In the genomic region with DNA sequence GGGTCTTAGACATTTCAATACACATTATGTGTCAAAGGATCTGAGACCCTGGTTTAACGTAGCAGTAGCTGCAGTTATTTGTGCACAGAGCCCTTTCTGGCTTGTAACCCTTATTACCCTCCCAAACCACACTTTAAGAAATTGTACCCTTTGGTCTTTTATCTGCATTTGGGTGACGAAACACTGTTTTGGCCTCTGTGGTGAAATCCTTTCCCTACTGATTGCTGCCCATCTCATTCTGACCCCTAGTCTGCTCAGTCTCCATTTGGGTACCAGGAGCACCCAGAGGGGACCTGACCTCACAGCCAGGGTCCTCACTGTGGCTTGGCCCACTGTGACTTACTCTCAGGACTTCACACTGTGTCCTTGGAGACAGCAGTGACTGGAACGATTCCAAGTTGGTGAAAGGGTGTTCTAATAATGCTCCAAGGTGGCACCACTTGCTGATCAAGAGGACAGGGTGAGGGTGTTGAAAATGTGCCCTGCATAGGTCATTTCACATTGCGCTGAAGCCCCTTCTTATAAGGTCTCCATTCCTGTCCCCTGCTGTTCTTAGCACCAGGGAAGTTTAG, we compare ENCODE assay signal across 12 mouse cellular contexts.
DNase-seq lines count a peak whose midpoint lies in the region; ATAC-seq and TF ChIP-seq lines count a peak whose summit lies in the region.
"Had no signal": no experiment of that assay in that cellular context is flagged by ENCODE, and none has a peak within 500 bp of the region (broad histone marks: within the 10 kb centered on the region; RNA-seq: fewer than 3 reads in every experiment).

No protein-coding gene starts in this region.

- H3K4me3 ChIP-seq in forebrain, embryonic 15.5 days, result no peak overlapping the region
- H3K4me3 ChIP-seq in forebrain, postnatal 0 days (ENCODE audit: low read depth, low read length), result no peak overlapping the region
- H3K4me3 ChIP-seq in kidney, embryonic 16.5 days (ENCODE audit: low read length), result no peak overlapping the region
- H3K4me3 ChIP-seq in heart, embryonic 16.5 days (ENCODE audit: low read length), result no peak overlapping the region
- H3K4me3 ChIP-seq: embryonic facial prominence, embryonic 10.5 days; intestine, embryonic 15.5 days; neural tube, embryonic 13.5 days had no signal

- H3K27me3 ChIP-seq in forebrain, embryonic 15.5 days, result no peaks in the 10 kb centered on the region
- no peaks in the 10 kb centered on the region; the same call in 1 of the 2 replicates for H3K27me3 ChIP-seq in forebrain, postnatal 0 days (ENCODE audit: insufficient read depth, low read length)
- no peaks in the 10 kb centered on the region for H3K27me3 ChIP-seq in kidney, embryonic 16.5 days (ENCODE audit: insufficient read depth, low read length)
- H3K27me3 ChIP-seq in heart, embryonic 16.5 days (ENCODE audit: control insufficient read depth, insufficient read depth, low read length), result no peaks in the 10 kb centered on the region
- H3K27me3 ChIP-seq: intestine, embryonic 15.5 days; neural tube, embryonic 13.5 days had no signal

- no peak for TF ChIP-seq CTCF in forebrain, postnatal 0 days (IDR thresholded peaks at IDR 0.05; ENCODE audit: low read depth)

- no peaks in the 10 kb centered on the region for H3K36me3 ChIP-seq in forebrain, embryonic 15.5 days
- H3K36me3 ChIP-seq in forebrain, postnatal 0 days (ENCODE audit: insufficient read depth), result no peaks in the 10 kb centered on the region
- H3K36me3 ChIP-seq in kidney, embryonic 16.5 days (ENCODE audit: insufficient read depth, low read length), result peaks cover 6% of the 10 kb centered on the region
- no peaks in the 10 kb centered on the region for H3K36me3 ChIP-seq in heart, embryonic 16.5 days (ENCODE audit: control insufficient read depth, insufficient read depth)
- H3K36me3 ChIP-seq: embryonic facial prominence, embryonic 10.5 days; neural tube, embryonic 13.5 days had no signal

- peaks cover 78% of the 10 kb centered on the region for H3K4me1 ChIP-seq in forebrain, embryonic 15.5 days
- peaks cover 22% of the 10 kb centered on the region for H3K4me1 ChIP-seq in forebrain, postnatal 0 days (ENCODE audit: insufficient read depth)
- no peaks in the 10 kb centered on the region for H3K4me1 ChIP-seq in kidney, embryonic 16.5 days (ENCODE audit: insufficient read depth, low read length)
- peaks cover 40% of the 10 kb centered on the region for H3K4me1 ChIP-seq in heart, embryonic 16.5 days (ENCODE audit: control insufficient read depth, insufficient read depth, low read length)
- H3K4me1 ChIP-seq: intestine, embryonic 15.5 days had no signal

- 55% methylated on average over 4 of the region's 4 CpGs for WGBS in forebrain, embryonic 15.5 days
- WGBS in forebrain, postnatal 0 days, result 59% methylated on average over 4 of the region's 4 CpGs
- WGBS in kidney, embryonic 16.5 days, result 68% methylated on average over 4 of the region's 4 CpGs
- 49% methylated on average over 4 of the region's 4 CpGs for WGBS in heart, embryonic 16.5 days

- no peak for ATAC-seq in forebrain, embryonic 15.5 days (replicated peaks)
- no peak for ATAC-seq in forebrain, postnatal 0 days
- ATAC-seq in kidney, embryonic 16.5 days (ENCODE audit: low FRiP score, low TSS enrichment), result no peak
- ATAC-seq in granulocyte monocyte progenitor cell, adult 5-6 weeks (replicated peaks; ENCODE audit: poor library complexity, severe bottlenecking), result peak; percentile 33
- peak; percentile 83 for ATAC-seq in heart, embryonic 16.5 days (replicated peaks; ENCODE audit: extremely low read depth, insufficient read depth, low FRiP score)
- ATAC-seq: intestine, embryonic 15.5 days had no signal

- no peak overlapping the region for H3K9ac ChIP-seq in forebrain, embryonic 15.5 days (replicated peaks)
- no peak overlapping the region for H3K9ac ChIP-seq in forebrain, postnatal 0 days
- no peak overlapping the region for H3K9ac ChIP-seq in kidney, embryonic 16.5 days (replicated peaks; ENCODE audit: low read length)
- H3K9ac ChIP-seq in heart, embryonic 16.5 days (ENCODE audit: low read length), result peak overlapping the region; percentile 15
- H3K9ac ChIP-seq: intestine, embryonic 15.5 days; neural tube, embryonic 13.5 days had no signal

- peak overlapping the region; percentile 60 for H3K27ac ChIP-seq in forebrain, embryonic 15.5 days (replicated peaks)
- no peak overlapping the region for H3K27ac ChIP-seq in forebrain, postnatal 0 days (ENCODE audit: low read depth, low read length)
- no peak overlapping the region for H3K27ac ChIP-seq in kidney, embryonic 16.5 days (ENCODE audit: low read length)
- H3K27ac ChIP-seq in heart, embryonic 16.5 days (ENCODE audit: low read length), result peak overlapping the region; percentile 89
- H3K27ac ChIP-seq: embryonic facial prominence, embryonic 10.5 days; intestine, embryonic 15.5 days; neural tube, embryonic 13.5 days had no signal

- H3K4me2 ChIP-seq in forebrain, embryonic 15.5 days (replicated peaks), result no peak overlapping the region
- H3K4me2 ChIP-seq in forebrain, postnatal 0 days (ENCODE audit: low read depth), result no peak overlapping the region
- H3K4me2 ChIP-seq in kidney, embryonic 16.5 days (replicated peaks; ENCODE audit: low read depth, low read length), result no peak overlapping the region
- H3K4me2 ChIP-seq in heart, embryonic 16.5 days (ENCODE audit: low read depth, low read length), result peak overlapping the region; percentile 27
- H3K4me2 ChIP-seq: intestine, embryonic 15.5 days; midbrain, embryonic 11.5 days; neural tube, embryonic 13.5 days had no signal

- H3K9me3 ChIP-seq in forebrain, embryonic 15.5 days, result no peaks in the 10 kb centered on the region
- H3K9me3 ChIP-seq in forebrain, postnatal 0 days (ENCODE audit: low read length), result no peaks in the 10 kb centered on the region
- no peaks in the 10 kb centered on the region for H3K9me3 ChIP-seq in kidney, embryonic 16.5 days (ENCODE audit: low read length)
- H3K9me3 ChIP-seq in heart, embryonic 16.5 days (replicated peaks; ENCODE audit: control insufficient read depth, low read length), result no peaks in the 10 kb centered on the region
- H3K9me3 ChIP-seq: embryonic facial prominence, embryonic 10.5 days; intestine, embryonic 15.5 days; neural tube, embryonic 13.5 days had no signal

- no peak for DNase-seq in forebrain, postnatal 0 days
- peak; percentile 37 to 43 for DNase-seq in kidney, adult 8-10 months
- no peak for DNase-seq in urinary bladder, postnatal 36 days (ENCODE audit: low spot score in 2 of 2)
- no peak for DNase-seq in frontal cortex, postnatal 36 days (ENCODE audit: low spot score in 2 of 2)

Comparison
In these comparisons a context has a peak if more than half of its experiments do, and no peak if none do; other contexts are left out.
1. H3K27ac ChIP-seq: peak in forebrain, embryonic 15.5 days (single experiment) and heart, embryonic 16.5 days (single experiment); none in forebrain, postnatal 0 days (single experiment) and kidney, embryonic 16.5 days (single experiment).
2. ATAC-seq: peak in granulocyte monocyte progenitor cell, adult 5-6 weeks (single experiment) and heart, embryonic 16.5 days (single experiment); none in forebrain, embryonic 15.5 days (single experiment), forebrain, postnatal 0 days (single experiment) and kidney, embryonic 16.5 days (single experiment).
3. DNase-seq: peak in kidney, adult 8-10 months (2 of 2); none in forebrain, postnatal 0 days (single experiment), urinary bladder, postnatal 36 days (0 of 2) and frontal cortex, postnatal 36 days (0 of 2).